Mouse (Mus musculus): ENCODE data around the gene Tbx15. TPM values are rescaled to one million over a fixed set of nuclear protein-coding genes. Genes with fewer than 3 reads are reported as not detected.

Tbx15 gene
- polyA plus RNA-seq, 3 experiments from 2014 or later, result not detected

Other genes with a start within 250 kb of the Tbx15 start
- gene Wars2, start 99.3 kb upstream of the Tbx15 start, polyA plus RNA-seq (2017; shearing (Covaris generic)), result 10 to 100 TPM in 1 of 3 experiments, 1 to 10 TPM in 2; 6.0 to 11.5 (median 6.7) TPM